Mouse (Mus musculus) hindbrain, embryonic 10.5 days (tissue): ENCODE data around the gene Psmg1. TPM values are rescaled to one million over a fixed set of nuclear protein-coding genes. Genes with fewer than 3 reads are reported as not detected.
A peak's percentile ranks its signal among the peaks of the same experiment; 100 is the strongest.

Source experiments
- DNase-seq: peaks from one replicate; pipeline ENCODE4 v3.0.0-alpha.2; 2017; ENCODE audit warnings: low spot score
- H3K27ac ChIP-seq: fragments of 300-500 bp; sonication (generic); 2 replicates; pipeline ENCODE4 v1.5.1; 2016; ENCODE audit warnings: mild to moderate bottlenecking, moderate library complexity
- H3K27me3 ChIP-seq: fragments of 300-500 bp; sonication (generic); 2 replicates; pipeline ENCODE4 v1.6.1; 2016; ENCODE audit warnings: mild to moderate bottlenecking; ENCODE audit not compliant: poor library complexity, insufficient read depth, severe bottlenecking
- H3K36me3 ChIP-seq: fragments of 300-500 bp; sonication (generic); 2 replicates; pipeline ENCODE4 v1.6.1; 2016; ENCODE audit warnings: mild to moderate bottlenecking, moderate library complexity
- H3K4me1 ChIP-seq: fragments of 300-500 bp; sonication (generic); replicated peaks from 2 replicates; pipeline ENCODE4 v1.6.1; 2016; ENCODE audit warnings: mild to moderate bottlenecking
- H3K4me3 ChIP-seq: fragments of 300-500 bp; sonication (generic); 2 replicates; pipeline ENCODE4 v1.5.1; 2016; ENCODE audit warnings: mild to moderate bottlenecking, moderate library complexity
- H3K9me3 ChIP-seq: fragments of 300-500 bp; sonication (generic); 2 replicates; pipeline ENCODE4 v1.6.1; 2016; ENCODE audit warnings: mild to moderate bottlenecking, moderate library complexity
- WGBS: fragments of 180-500 bp; shearing (Covaris S2); methylation state at CpG from one replicate; pipeline ENCODE4 v1.1.7; 2016; 5-methylcytosine and 5-hydroxymethylcytosine counted together
- polyA plus RNA-seq: library from polyadenylated mRNA; unstranded; fragments of >200 nt; fragmentation: Nextera tagmentation; extraction: Ambion mirVana; gene quantifications from 2 replicates; pipeline ENCODE4 v1.2.1, GENCODE M21; 2016

Psmg1 gene
- polyA plus RNA-seq, 1 experiment from 2014 or later: 99.0 TPM

DNA sequence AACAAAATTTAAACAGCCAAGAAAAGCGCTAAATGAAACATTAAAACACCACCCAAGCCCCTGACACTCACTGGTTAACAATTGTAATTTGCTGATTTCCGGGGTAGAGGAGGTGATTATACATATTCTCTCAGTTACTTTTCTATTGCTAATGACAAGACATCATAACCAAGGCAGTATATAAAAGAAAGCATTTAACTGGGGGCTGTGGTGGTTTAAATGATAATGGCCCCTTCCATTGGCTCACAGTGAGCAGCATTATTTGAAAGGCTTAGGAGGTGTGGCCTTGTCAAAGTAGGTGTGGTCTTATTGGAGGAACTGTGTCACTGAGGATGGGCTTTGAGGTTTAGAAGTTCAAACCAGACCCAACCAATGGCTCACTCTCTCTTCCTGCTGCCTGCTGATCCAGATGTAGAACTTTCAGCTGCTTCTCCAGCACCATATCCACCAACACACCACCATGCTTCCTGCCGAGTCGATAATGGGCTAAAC is 37.6 kb downstream of the Psmg1 start:
- no peak overlapping the region for H3K27ac ChIP-seq
- H3K4me3 ChIP-seq: no peak overlapping the region
- H3K9me3 ChIP-seq: peaks cover 5% of the 10 kb centered on the region; the same call in 1 of the 2 replicates
- H3K27me3 ChIP-seq: no peaks in the 10 kb centered on the region
- no peaks in the 10 kb centered on the region for H3K36me3 ChIP-seq
- DNase-seq: no peak
- H3K4me1 ChIP-seq: no peaks in the 10 kb centered on the region
- WGBS: 93% methylated on average over 4 of the region's 4 CpGs

DNA sequence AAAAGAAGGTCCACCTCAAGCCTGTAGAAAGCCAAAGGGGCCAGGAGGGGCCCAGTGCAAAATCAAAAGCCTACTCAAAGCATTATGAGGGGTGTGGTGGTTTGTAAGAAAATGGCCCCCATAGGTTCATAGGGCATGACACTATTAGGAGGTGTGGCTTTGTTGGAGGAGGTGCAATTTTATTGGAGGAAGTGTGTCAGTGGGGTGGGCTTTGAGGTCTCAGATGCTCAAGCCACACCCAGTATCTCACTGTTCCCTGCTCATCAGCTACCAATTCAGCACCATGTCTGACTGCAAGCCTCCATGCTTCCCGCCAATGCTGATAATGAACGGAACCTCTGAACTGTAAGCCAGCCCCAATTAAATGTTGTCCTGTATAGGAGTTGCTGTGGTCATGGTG is 39.3 kb downstream of the Psmg1 start:
- no peak overlapping the region for H3K4me3 ChIP-seq
- no peaks in the 10 kb centered on the region for H3K27me3 ChIP-seq
- no peaks in the 10 kb centered on the region for H3K4me1 ChIP-seq
- 94% methylated on average over 2 of the region's 2 CpGs for WGBS
- H3K27ac ChIP-seq: no peak overlapping the region
- DNase-seq: no peak
- peaks cover 5% of the 10 kb centered on the region; the same call in 1 of the 2 replicates for H3K9me3 ChIP-seq
- no peaks in the 10 kb centered on the region for H3K36me3 ChIP-seq

GRCm38 (mm10) chr16:95945389-95946311 is 45.1 kb downstream of the Psmg1 start:
- H3K27me3 ChIP-seq: peaks cover 7% of the 10 kb centered on the region; the same call in 1 of the 2 replicates
- H3K9me3 ChIP-seq: no peaks in the 10 kb centered on the region
- WGBS: 34% methylated on average over 20 of the region's 20 CpGs
- H3K36me3 ChIP-seq: no peaks in the 10 kb centered on the region
- H3K4me3 ChIP-seq: no peak overlapping the region
- H3K4me1 ChIP-seq: no peaks in the 10 kb centered on the region
- DNase-seq: peak; percentile 69
- H3K27ac ChIP-seq: no peak overlapping the region

DNA sequence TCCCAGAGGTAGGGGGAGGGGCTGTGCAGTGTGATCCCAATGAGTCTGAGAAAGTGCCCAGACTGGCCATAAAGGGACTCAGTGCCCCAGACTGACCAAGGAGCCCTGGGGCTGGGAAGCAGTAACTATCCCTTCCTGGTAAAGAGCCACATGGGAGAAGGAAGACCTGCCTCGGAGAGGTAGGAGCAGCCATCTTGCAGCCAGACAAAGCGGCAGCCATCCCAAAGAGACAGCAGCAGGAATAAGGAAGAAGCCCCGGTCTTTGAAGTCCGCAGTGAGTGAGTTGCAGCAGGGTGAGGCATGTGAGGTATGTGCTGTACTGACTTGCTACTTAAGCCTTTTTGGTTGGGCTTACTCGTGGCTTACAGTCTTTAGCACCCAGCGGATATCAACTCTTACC is 47.6 kb downstream of the Psmg1 start:
- Histone ChIP-seq H3K4me3 (no peak overlapping the region), H3K9me3 (peaks cover 3% of the 10 kb centered on the region; the same call in 1 of the 2 replicates), H3K4me1 (no peaks in the 10 kb centered on the region), H3K27ac (no peak overlapping the region), H3K27me3 (peaks cover 7% of the 10 kb centered on the region; the same call in 1 of the 2 replicates), H3K36me3 (no peaks in the 10 kb centered on the region)
- no peak for DNase-seq
- 89% methylated on average over 6 of the region's 6 CpGs for WGBS

DNA sequence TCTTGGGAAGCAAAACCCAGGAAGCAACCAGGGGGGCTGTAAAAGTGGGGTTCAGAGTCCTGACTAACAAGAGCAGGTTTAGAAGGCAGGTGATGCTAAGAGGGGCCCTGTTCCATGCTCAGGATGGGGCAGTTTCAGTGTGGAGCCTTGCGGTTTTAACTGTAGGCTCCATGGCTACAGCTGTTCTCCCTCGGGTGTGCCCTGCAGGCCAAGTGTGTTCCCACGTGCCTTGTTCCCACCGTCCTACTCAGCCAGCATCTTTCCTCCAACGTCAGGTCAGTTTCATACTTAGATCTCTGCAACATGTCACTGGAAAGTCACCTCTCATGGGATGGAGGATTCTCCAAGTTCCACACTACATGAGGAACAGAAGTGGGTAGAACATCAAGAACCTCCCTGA is 49.2 kb downstream of the Psmg1 start:
- peaks cover 15% of the 10 kb centered on the region for H3K9me3 ChIP-seq
- WGBS: 90% methylated on average over 5 of the region's 5 CpGs
- no peaks in the 10 kb centered on the region for H3K36me3 ChIP-seq
- H3K27me3 ChIP-seq: peaks cover 7% of the 10 kb centered on the region; the same call in 1 of the 2 replicates
- no peaks in the 10 kb centered on the region for H3K4me1 ChIP-seq
- no peak overlapping the region for H3K27ac ChIP-seq
- no peak overlapping the region for H3K4me3 ChIP-seq
- no peak for DNase-seq

- Histone ChIP-seq H3K4me1 (peaks cover 6% of the 10 kb centered on the region), H3K4me3 (no peak overlapping the region), H3K27me3 (no peaks in the 10 kb centered on the region), H3K27ac (no peak overlapping the region), H3K36me3 (no peaks in the 10 kb centered on the region), H3K9me3 (peaks cover 15% of the 10 kb centered on the region)
- 53% methylated on average over 6 of the region's 6 CpGs for WGBS
- DNase-seq: no peak
Measured at GRCm38 (mm10) chr16:95935495-95935961, 55.2 kb downstream of the Psmg1 start.

GRCm38 (mm10) chr16:95932860-95933259 is 57.9 kb downstream of the Psmg1 start:
- no peaks in the 10 kb centered on the region for H3K36me3 ChIP-seq
- no peak for DNase-seq
- H3K4me3 ChIP-seq: no peak overlapping the region
- peaks cover 9% of the 10 kb centered on the region for H3K9me3 ChIP-seq
- peaks cover 25% of the 10 kb centered on the region for H3K4me1 ChIP-seq
- whole genome bisulfite sequencing: 84% methylated on average over 6 of the region's 6 CpGs
- H3K27ac ChIP-seq: no peak overlapping the region
- H3K27me3 ChIP-seq: no peaks in the 10 kb centered on the region

DNA sequence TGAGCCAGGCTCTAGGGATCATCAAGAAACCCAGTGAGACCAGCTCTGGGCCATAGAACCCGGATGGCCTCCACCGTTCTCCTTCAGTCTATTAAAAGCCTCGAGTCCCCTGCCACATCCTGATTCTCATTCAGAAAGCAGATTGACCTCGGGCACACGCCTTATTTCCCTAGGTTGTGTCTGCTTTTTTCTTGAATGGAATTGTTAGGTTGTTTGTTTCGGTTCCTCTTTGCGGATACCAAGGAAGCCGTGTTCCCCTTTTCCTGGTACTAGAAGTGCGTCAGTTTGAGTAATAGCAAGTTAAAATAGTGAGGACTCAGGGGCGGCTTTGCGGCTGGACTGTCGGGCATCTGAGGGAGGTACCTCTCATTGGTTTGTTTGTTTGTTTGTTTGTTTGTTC is 59.3 kb downstream of the Psmg1 start:
- DNase-seq: no peak
- Histone ChIP-seq H3K27me3 (no peaks in the 10 kb centered on the region), H3K9me3 (no peaks in the 10 kb centered on the region), H3K36me3 (no peaks in the 10 kb centered on the region), H3K4me1 (peaks cover 25% of the 10 kb centered on the region), H3K27ac (no peak overlapping the region), H3K4me3 (no peak overlapping the region)
- 89% methylated on average over 12 of the region's 12 CpGs for WGBS

Other genes with a start within 250 kb of the Psmg1 start
- gene Brwd1, start 91.6 kb upstream of the Psmg1 start, polyA plus RNA-seq: 138 and 164 TPM in 2 replicates
- 705 and 803 TPM in 2 replicates for gene Hmgn1, start 136.8 kb upstream of the Psmg1 start, polyA plus RNA-seq
- 115 and 117 TPM in 2 replicates for gene Wrb, start 154.4 kb upstream of the Psmg1 start, polyA plus RNA-seq
- gene Lca5l, start 201.3 kb upstream of the Psmg1 start, polyA plus RNA-seq: 0.95 and 1.1 TPM in 2 replicates
- 3.3 and 3.6 TPM in 2 replicates for gene Sh3bgr, start 209.5 kb upstream of the Psmg1 start, polyA plus RNA-seq
- 0.60 and 0.63 TPM in 2 replicates for gene B3galt5, start 244.8 kb upstream of the Psmg1 start, polyA plus RNA-seq